Mouse (Mus musculus) forebrain, embryonic 12.5 days (tissue): Measurements from ENCODE around the gene Cadm2. TPM values are rescaled to one million over a fixed set of nuclear protein-coding genes. Genes with fewer than 3 reads are reported as not detected.

Experiments used
- ATAC-seq: fragments of 200-750 bp; cut with Nextera tagmentation; 2 replicates; pipeline ENCODE4 v1.8.0; 2017; ENCODE audit warnings: moderate TSS enrichment; ENCODE audit not compliant: low FRiP score
- H3K27ac ChIP-seq: fragments of 300-500 bp; sonication (generic); 2 replicates; pipeline ENCODE4 v1.5.1; 2016; ENCODE audit warnings: mild to moderate bottlenecking
- H3K27me3 ChIP-seq: fragments of 300-500 bp; sonication (generic); 2 replicates; pipeline ENCODE4 v1.6.1; 2016; ENCODE audit warnings: mild to moderate bottlenecking
- H3K36me3 ChIP-seq: fragments of 300-500 bp; sonication (generic); replicated peaks from 2 replicates; pipeline ENCODE4 v1.6.1; 2016; ENCODE audit warnings: mild to moderate bottlenecking
- H3K4me1 ChIP-seq: fragments of 300-500 bp; sonication (generic); 2 replicates; pipeline ENCODE4 v1.6.1; 2016
- H3K4me2 ChIP-seq: fragments of 300-500 bp; sonication (generic); 2 replicates; pipeline ENCODE4 v1.6.1; 2016; ENCODE audit warnings: mild to moderate bottlenecking, moderate library complexity
- H3K4me3 ChIP-seq: fragments of 300-500 bp; sonication (generic); replicated peaks from 2 replicates; pipeline ENCODE4 v1.5.1; 2016; ENCODE audit warnings: mild to moderate bottlenecking
- H3K9ac ChIP-seq: fragments of 300-500 bp; sonication (generic); 2 replicates; pipeline ENCODE4 v1.6.1; 2016; ENCODE audit warnings: mild to moderate bottlenecking
- H3K9me3 ChIP-seq: fragments of 300-500 bp; sonication (generic); 2 replicates; pipeline ENCODE4 v1.6.1; 2016
- WGBS: fragments of 180-500 bp; shearing (Covaris S2); methylation state at CpG from one replicate; pipeline ENCODE4 v1.1.7; 2016; 5-methylcytosine and 5-hydroxymethylcytosine counted together
- polyA plus RNA-seq: library from polyadenylated mRNA; unstranded; fragments of >200 nt; fragmentation: Nextera tagmentation; extraction: Ambion mirVana; gene quantifications from 2 replicates; pipeline ENCODE4 v1.2.1, GENCODE M21; 2016

Gene Cadm2
- polyA plus RNA-seq, 1 experiment from 2014 or later = 11.0 TPM

- 42% methylated on average over 4 of the region's 4 CpGs for WGBS
- Histone ChIP-seq H3K27ac (no peak overlapping the region), H3K4me1 (no peaks in the 10 kb centered on the region), H3K4me3 (no peak overlapping the region), H3K9ac (no peak overlapping the region), H3K4me2 (no peak overlapping the region), H3K9me3 (no peaks in the 10 kb centered on the region), H3K27me3 (no peaks in the 10 kb centered on the region), H3K36me3 (no peaks in the 10 kb centered on the region)
- ATAC-seq = peak; percentile 20; the same call in 1 of the 2 replicates
Observed at GRCm38 (mm10) chr16:67436301-67436700, 184.4 kb downstream of the Cadm2 start.

- Histone ChIP-seq H3K27me3 (no peaks in the 10 kb centered on the region), H3K4me3 (no peak overlapping the region), H3K36me3 (no peaks in the 10 kb centered on the region), H3K9ac (no peak overlapping the region), H3K27ac (no peak overlapping the region), H3K9me3 (no peaks in the 10 kb centered on the region), H3K4me1 (no peaks in the 10 kb centered on the region), H3K4me2 (no peak overlapping the region)
- ATAC-seq = no peak
- 58% methylated on average over 1 of the region's 1 CpGs for WGBS
Observed at GRCm38 (mm10) chr16:67425371-67425770, 195.3 kb downstream of the Cadm2 start.

GRCm38 (mm10) chr16:67410926-67411325, 209.8 kb downstream of the Cadm2 start:
- H3K9ac ChIP-seq = no peak overlapping the region
- no peaks in the 10 kb centered on the region for H3K9me3 ChIP-seq
- H3K36me3 ChIP-seq = no peaks in the 10 kb centered on the region
- H3K4me3 ChIP-seq = no peak overlapping the region
- no peak overlapping the region for H3K4me2 ChIP-seq
- ATAC-seq = no peak
- 69% methylated on average over 3 of the region's 3 CpGs for WGBS
- no peaks in the 10 kb centered on the region for H3K4me1 ChIP-seq
- no peak overlapping the region for H3K27ac ChIP-seq
- no peaks in the 10 kb centered on the region for H3K27me3 ChIP-seq

GRCm38 (mm10) chr16:67410482-67410881, 210.2 kb downstream of the Cadm2 start:
- H3K9ac ChIP-seq = no peak overlapping the region
- no peaks in the 10 kb centered on the region for H3K27me3 ChIP-seq
- no peak overlapping the region for H3K4me3 ChIP-seq
- ATAC-seq = no peak
- H3K36me3 ChIP-seq = no peaks in the 10 kb centered on the region
- no peak overlapping the region for H3K27ac ChIP-seq
- no peaks in the 10 kb centered on the region for H3K4me1 ChIP-seq
- H3K4me2 ChIP-seq = no peak overlapping the region
- 76% methylated on average over 2 of the region's 2 CpGs for WGBS
- no peaks in the 10 kb centered on the region for H3K9me3 ChIP-seq

GRCm38 (mm10) chr16:67367745-67368144, 253.0 kb downstream of the Cadm2 start:
- WGBS = 88% methylated on average over 2 of the region's 2 CpGs
- H3K36me3 ChIP-seq = no peaks in the 10 kb centered on the region
- H3K4me1 ChIP-seq = no peaks in the 10 kb centered on the region
- no peak overlapping the region for H3K4me3 ChIP-seq
- H3K27me3 ChIP-seq = no peaks in the 10 kb centered on the region
- no peak for ATAC-seq
- no peak overlapping the region for H3K27ac ChIP-seq
- no peak overlapping the region for H3K4me2 ChIP-seq
- H3K9ac ChIP-seq = no peak overlapping the region
- H3K9me3 ChIP-seq = no peaks in the 10 kb centered on the region

GRCm38 (mm10) chr16:67348011-67348410, 272.7 kb downstream of the Cadm2 start:
- no peaks in the 10 kb centered on the region for H3K4me1 ChIP-seq
- H3K27ac ChIP-seq = no peak overlapping the region
- WGBS = 82% methylated on average over 5 of the region's 5 CpGs
- no peak overlapping the region for H3K9ac ChIP-seq
- ATAC-seq = no peak
- no peak overlapping the region for H3K4me2 ChIP-seq
- H3K27me3 ChIP-seq = no peaks in the 10 kb centered on the region
- H3K36me3 ChIP-seq = no peaks in the 10 kb centered on the region
- H3K4me3 ChIP-seq = no peak overlapping the region
- no peaks in the 10 kb centered on the region for H3K9me3 ChIP-seq

- Histone ChIP-seq H3K4me3 (no peak overlapping the region), H3K4me1 (no peaks in the 10 kb centered on the region), H3K9me3 (no peaks in the 10 kb centered on the region), H3K27me3 (no peaks in the 10 kb centered on the region), H3K9ac (no peak overlapping the region), H3K27ac (no peak overlapping the region), H3K36me3 (no peaks in the 10 kb centered on the region), H3K4me2 (no peak overlapping the region)
- ATAC-seq = no peak
Observed at GRCm38 (mm10) chr16:67347561-67347960, 273.1 kb downstream of the Cadm2 start.

GRCm38 (mm10) chr16:67346621-67347290, 274.0 kb downstream of the Cadm2 start:
- no peaks in the 10 kb centered on the region for H3K9me3 ChIP-seq
- ATAC-seq = no peak
- H3K27me3 ChIP-seq = no peaks in the 10 kb centered on the region
- H3K4me1 ChIP-seq = no peaks in the 10 kb centered on the region
- no peak overlapping the region for H3K4me3 ChIP-seq
- H3K4me2 ChIP-seq = no peak overlapping the region
- H3K27ac ChIP-seq = no peak overlapping the region
- WGBS = 81% methylated on average over 10 of the region's 10 CpGs
- no peaks in the 10 kb centered on the region for H3K36me3 ChIP-seq
- no peak overlapping the region for H3K9ac ChIP-seq

GRCm38 (mm10) chr16:67344194-67344593, 276.5 kb downstream of the Cadm2 start:
- Histone ChIP-seq H3K9me3 (no peaks in the 10 kb centered on the region), H3K4me2 (no peak overlapping the region), H3K4me3 (no peak overlapping the region), H3K4me1 (no peaks in the 10 kb centered on the region), H3K9ac (no peak overlapping the region), H3K27me3 (no peaks in the 10 kb centered on the region), H3K36me3 (no peaks in the 10 kb centered on the region), H3K27ac (no peak overlapping the region)
- ATAC-seq = no peak
- WGBS = 28% methylated on average over 5 of the region's 5 CpGs

- 72% methylated on average over 2 of the region's 2 CpGs for WGBS
- H3K36me3 ChIP-seq = no peaks in the 10 kb centered on the region
- H3K4me2 ChIP-seq = no peak overlapping the region
- ATAC-seq = 0 out of 2 replicates have a peak, but pooled peaks have one; percentile 11
- H3K4me1 ChIP-seq = no peaks in the 10 kb centered on the region
- no peak overlapping the region for H3K9ac ChIP-seq
- H3K27me3 ChIP-seq = no peaks in the 10 kb centered on the region
- no peak overlapping the region for H3K27ac ChIP-seq
- H3K9me3 ChIP-seq = no peaks in the 10 kb centered on the region
- H3K4me3 ChIP-seq = no peak overlapping the region
Observed at GRCm38 (mm10) chr16:67311033-67311432, 309.7 kb downstream of the Cadm2 start.

GRCm38 (mm10) chr16:67284664-67285063, 336.0 kb downstream of the Cadm2 start:
- no peak for ATAC-seq
- WGBS = 91% methylated on average over 3 of the region's 3 CpGs
- H3K4me1 ChIP-seq = no peaks in the 10 kb centered on the region

GRCm38 (mm10) chr16:67243598-67243997, 377.1 kb downstream of the Cadm2 start:
- Histone ChIP-seq H3K27ac (no peak overlapping the region), H3K4me2 (no peak overlapping the region), H3K27me3 (no peaks in the 10 kb centered on the region), H3K9ac (no peak overlapping the region), H3K9me3 (no peaks in the 10 kb centered on the region), H3K4me1 (no peaks in the 10 kb centered on the region), H3K36me3 (no peaks in the 10 kb centered on the region), H3K4me3 (no peak overlapping the region)
- ATAC-seq = no peak
- WGBS = 90% methylated on average over 5 of the region's 5 CpGs

More at GRCm38 (mm10) chr16:67284664-67285063, 336.0 kb downstream of the Cadm2 start:
- Histone ChIP-seq H3K4me2 (no peak overlapping the region), H3K9me3 (no peaks in the 10 kb centered on the region), H3K27me3 (no peaks in the 10 kb centered on the region), H3K36me3 (no peaks in the 10 kb centered on the region), H3K9ac (no peak overlapping the region), H3K4me3 (no peak overlapping the region), H3K27ac (no peak overlapping the region)

GRCm38 (mm10) chr16:67234862-67235261, 385.8 kb downstream of the Cadm2 start:
- H3K9me3 ChIP-seq = no peaks in the 10 kb centered on the region
- 16% methylated on average over 1 of the region's 1 CpGs for WGBS
- no peaks in the 10 kb centered on the region for H3K4me1 ChIP-seq

More at GRCm38 (mm10) chr16:67234862-67235261, 385.8 kb downstream of the Cadm2 start:
- Histone ChIP-seq H3K27ac (no peak overlapping the region), H3K4me3 (no peak overlapping the region), H3K27me3 (no peaks in the 10 kb centered on the region), H3K4me2 (no peak overlapping the region), H3K9ac (no peak overlapping the region), H3K36me3 (no peaks in the 10 kb centered on the region)
- ATAC-seq = no peak
